Mouse (Mus musculus) liver, adult (tissue): ENCODE measurements around the gene Prkcz.

ENCODE experiments used
- GATA4 ChIP-seq: IDR thresholded peaks from 2 replicates; pipeline ENCODE4 v1.6.1; 2014; ENCODE audit warnings: mild to moderate bottlenecking, low read length; ENCODE audit not compliant: insufficient replicate concordance

Gene Prkcz

DNA sequence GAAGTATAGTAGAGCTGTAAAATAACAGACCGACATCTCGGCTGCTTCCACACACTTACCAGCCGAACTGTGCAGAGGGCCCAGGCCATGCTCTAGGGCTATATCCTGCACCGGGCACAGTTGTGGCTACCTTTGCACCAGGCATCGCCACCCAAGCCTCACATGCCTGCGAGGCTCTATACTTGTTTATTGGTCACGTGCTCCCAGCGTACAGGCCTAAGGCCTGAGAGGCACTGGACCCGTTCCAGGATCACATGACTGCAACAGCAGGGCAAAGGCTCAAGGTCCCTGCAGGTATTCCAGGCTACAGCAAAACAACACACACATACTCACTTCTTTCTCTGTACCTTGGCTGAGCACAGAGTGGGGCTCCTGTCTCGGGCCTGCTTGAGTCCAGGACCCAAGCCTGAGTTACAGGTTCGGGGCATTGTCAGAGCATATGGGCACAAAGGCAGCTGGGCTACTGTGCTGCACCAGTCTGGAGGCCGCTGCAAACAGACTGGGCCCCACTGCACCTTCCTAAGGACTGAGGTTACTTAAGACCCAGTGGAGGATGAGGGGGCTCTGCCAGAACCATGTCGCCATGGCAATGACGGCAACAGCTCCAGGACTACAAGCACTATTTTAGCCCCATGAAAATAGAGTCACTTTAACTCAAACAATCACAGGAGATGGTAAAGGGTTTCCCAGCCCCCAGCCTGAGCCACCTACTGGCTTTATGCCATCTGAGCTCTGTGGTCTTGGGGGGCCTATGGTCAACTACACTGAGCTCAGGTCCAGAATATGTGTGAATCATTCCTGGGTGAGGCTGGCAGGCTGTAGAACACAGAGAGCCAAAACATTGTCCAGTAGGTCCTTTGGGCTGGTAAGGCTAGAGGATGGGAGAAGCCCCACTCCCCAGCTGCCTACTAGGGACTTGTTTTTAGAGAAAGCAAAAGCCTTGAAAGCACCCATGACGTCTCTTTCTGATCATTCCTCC, 9.9 kb upstream of the Prkcz start:
- TF ChIP-seq GATA4: no peak

DNA sequence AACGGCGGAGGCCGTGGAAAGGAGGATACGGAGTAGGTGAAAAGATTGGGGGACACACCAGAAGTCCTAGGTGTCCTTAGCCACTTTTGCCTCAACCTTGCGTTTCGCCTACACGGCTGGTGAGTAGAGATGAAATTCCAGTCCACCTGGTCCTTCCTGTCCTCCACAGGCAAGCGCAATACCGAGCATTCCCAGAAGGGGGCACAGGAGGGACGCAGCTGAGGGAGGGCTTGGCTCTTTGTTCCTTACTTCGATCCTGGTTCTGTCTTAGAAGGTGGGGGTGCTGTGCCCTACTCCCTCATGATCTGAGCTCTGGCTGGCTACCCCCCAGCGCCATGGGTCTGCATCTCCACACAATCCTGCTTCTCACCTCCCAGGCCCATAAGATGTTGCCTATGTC, 7.5 kb upstream of the Prkcz start:
- TF ChIP-seq GATA4: no peak

DNA sequence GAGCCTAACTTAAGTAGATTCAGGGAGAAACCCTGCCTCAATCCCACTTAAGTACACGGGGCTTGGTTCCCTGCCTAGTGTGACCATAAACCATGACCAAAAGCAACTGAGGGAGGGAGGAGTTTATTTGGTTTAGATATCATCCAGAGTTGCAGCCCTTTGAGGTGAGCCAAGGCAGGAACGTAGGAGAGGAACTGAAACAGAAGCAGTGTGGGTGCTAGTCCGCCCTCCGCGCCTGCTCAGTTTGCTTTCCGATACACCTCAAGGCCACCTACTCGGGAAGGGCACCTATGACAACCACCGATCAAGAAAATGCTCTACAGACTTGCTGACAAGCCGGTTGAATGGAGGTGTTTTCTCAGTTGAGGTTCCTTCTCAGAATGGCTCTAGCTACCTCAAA, 6.6 kb upstream of the Prkcz start:
- TF ChIP-seq GATA4: no peak

DNA sequence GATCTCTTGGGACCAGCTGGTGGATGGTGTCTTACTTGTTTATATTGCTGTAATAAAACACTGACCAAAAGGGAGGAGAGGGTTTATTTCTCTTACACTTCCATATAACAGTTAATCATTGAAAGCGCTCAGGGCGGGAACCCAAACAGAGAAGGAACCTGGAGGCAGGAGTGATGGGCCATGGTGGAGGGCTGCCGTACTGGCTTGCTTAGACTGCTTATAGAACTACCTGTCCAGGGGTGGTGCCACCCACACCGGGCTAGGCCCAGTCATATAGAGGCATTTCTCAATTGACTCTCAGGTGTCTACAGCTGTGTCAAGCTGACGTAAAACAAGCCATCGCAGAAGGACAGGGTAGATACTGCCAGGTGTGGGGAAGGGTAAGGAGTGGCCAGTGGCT, 5.6 kb upstream of the Prkcz start:
- TF ChIP-seq GATA4: no peak

DNA sequence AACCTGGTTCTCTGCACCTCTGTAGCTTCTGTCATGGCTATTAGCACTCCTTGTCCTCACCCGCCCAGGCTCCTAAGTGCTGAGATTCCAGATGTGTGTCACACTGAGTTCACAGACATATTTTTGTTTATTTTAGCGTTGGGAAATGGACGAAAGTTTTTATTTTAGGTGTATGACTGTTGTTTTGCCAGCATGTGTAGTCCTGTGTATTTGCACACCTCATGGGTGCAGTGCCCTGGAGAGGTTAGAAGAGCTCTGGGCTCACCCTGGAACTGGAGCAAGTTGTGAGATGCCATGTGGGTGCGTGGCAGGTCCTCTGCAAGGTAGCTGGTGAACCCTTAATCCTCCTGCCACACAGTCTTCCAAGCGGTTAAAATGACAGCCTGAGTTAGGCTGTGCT, 1.3 kb upstream of the Prkcz start:
- TF ChIP-seq GATA4: no peak

DNA sequence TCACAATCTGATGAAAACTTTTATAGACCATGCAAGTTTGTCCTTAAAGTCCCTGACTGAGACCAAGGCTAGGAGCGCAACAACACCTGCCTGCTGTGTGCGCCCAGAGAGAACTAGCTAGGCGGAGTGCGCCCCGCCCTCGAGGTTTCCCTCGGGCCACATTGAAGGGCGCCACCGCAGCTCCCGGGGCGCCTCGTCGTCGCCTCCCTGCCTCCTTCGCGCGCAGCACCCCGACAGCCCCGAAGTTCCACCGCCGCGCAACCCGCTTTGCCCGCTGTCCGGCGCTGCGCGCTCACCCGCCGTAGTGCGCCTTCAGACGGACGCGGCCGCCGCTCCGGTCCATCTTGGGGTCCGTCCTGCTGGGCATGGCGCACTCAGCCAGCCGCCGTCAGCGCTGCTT, 305 bp downstream of the Prkcz start:
- TF ChIP-seq GATA4: no peak

DNA sequence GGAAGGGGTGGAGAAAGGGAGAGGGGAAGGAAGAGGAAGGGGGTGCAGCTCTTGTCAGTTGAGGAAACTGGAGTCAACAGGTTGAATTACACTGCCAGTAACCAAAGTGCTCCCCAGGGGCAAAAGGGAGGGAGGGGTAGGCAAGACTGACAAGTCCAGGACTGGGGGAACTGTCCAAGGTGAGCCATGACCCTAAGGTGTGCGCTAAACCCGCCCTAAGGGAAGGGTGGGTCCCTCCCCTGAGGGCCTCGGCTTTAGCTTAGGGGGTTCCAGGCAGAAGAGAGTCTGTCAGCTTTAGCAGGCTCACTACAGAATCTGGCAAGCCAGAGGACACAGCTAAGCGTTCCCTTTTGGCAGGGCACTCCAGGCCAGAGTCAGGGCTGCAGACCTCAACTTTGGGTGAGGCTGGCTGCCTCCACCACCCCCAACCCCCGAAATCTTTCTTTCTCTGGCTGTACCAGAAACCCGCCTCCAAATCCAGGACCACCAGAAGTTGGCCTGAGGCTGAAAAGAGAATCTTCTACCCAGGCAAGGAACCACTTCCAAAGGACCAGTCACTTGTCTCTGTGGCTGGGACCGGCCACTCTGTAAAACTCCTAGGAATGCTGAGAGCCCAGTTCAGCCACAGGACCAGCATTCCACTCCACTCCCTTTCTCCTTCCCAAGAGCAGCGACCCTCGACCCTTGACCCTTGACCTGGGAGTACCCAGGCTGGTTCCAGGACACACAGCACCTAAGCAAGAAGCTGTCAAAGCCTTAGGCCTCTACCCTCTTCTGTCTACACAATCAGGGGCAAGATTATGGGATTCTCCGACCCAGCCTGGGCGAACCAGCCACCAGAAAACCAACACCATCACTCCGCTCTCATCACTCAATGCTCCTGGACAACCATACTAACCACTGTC, 1.3 kb downstream of the Prkcz start:
- no peak for TF ChIP-seq GATA4

DNA sequence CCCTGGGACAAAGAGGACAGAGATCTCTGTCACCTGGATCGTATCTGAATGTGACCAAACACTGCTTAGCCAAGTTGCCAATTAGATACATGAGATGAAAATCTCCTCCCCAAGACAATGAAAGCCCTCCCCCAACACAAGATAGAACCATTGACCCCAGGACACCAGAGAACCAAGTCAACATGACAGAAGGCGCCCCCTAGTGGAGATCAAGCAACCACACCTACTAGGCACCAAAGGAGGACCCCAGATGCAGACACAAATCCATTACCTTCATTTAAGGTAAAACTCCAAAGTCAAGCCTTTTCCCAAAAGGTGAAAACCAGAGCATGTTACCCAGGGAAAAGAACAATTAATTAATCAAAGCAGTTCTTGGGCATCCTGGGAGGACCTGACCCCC, 3.6 kb downstream of the Prkcz start:
- no peak for TF ChIP-seq GATA4

DNA sequence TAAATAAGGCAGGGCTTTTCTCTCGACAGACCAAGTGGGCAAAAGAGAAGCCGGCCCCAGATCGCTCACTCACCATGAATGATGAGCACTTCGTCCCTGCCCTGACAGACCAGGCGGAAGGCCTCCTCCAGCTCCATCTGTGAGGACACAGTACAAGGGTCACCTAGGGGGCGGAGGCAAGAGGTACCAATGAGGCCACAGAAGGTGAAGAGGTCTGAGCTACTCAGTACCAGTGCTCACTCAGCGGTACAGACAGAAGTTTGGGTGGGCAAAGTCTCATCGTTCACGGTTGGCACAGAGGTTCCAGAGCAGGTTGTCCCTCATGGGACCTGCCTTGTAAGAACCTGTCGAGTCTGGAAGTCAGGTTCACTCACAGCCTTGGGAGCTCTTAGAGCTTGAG, 4.8 kb downstream of the Prkcz start:
- no peak for TF ChIP-seq GATA4

DNA sequence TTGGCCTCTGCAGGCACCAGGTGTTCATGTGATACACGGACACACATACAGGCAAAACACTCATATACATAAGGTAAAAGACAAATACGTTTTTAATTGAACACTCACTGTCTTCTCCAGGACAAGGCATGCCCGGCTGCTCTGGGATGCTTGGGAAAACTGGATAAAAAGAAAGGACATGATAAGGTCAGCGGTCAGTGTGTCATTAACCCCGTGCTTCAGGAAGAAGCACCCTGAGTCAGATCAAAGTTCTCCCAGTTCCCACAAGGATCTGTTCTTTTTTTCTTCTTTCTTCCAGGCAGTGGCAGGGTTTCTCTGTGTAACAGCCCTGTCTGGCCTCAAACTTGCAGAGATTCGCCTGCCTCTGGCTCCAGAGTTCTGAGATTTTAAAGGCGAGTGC, 6.6 kb downstream of the Prkcz start:
- TF ChIP-seq GATA4: no peak

DNA sequence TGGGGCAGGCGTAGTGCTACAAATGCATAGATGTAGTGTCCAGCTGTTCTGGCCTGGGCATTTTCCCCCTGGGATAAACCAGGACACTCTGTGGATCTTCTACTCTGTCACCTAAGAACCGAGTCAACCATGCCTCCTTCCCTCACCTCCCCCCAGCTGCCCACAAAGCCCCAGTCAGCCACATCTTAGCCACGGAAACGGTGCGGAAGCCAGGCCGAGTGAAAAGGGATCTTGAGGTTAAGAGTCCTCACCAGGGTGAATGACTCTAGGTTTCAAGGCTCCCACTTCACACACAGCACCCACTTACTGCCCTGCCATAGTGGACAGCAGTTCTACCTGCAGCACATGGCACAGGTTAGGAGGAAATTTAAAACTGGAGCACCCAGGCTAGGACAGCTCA, 7.1 kb downstream of the Prkcz start:
- no peak for TF ChIP-seq GATA4

DNA sequence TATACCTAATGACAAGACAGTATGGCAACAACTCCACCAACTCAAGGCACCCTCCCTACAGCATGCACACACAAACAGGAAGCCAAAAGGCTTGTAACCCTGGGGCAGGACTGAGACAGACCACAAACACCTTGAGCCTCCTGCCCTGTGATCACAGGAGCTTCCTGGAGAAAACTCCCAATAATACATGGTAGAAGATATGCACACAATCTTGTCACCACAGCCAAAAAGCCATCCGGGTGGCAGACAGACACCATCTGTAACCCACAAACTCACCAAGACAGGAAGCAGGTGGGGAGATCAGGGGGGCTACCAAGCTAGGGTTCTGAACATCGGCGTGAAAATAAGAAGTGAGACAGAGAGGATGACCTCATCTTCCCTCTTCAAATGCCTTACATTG, 8.6 kb downstream of the Prkcz start:
- TF ChIP-seq GATA4: no peak

DNA sequence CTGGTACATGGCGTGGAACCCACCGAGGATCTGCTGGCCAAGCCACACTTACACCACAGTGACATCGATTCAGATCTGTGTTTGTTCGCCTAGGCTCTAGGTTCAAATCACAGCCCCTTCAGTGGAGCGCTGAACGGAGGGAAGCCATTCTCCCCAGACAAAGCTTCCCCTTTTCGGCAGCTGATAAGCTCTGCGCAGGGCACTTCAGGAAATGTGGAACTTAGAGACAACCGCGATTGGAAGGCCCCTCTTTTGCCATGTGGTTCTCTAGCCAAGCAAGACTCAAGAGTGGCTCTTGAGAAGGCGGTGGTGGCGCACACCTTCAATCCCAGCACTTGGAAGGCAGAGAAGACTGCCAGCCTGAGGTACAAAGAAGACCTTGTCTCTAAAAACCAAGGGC, 14.8 kb downstream of the Prkcz start:
- no peak for TF ChIP-seq GATA4

DNA sequence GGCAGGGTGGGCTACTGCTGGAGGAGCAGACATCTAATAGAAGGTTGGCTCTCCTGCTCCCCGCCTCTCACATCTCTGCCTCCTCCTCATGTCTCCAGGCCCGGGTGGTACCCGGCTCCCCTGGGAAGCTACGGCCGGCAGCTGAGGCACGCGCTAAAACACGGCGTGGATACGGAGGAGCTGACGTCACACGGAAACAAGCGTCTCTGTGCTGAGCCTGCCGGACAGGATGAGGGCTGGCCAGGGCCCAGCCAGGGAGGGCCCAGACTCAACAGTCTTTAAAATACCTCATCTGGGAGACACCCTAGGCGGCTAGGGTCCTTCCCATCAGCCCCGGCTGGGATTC, 15.6 kb downstream of the Prkcz start:
- TF ChIP-seq GATA4: no peak

DNA sequence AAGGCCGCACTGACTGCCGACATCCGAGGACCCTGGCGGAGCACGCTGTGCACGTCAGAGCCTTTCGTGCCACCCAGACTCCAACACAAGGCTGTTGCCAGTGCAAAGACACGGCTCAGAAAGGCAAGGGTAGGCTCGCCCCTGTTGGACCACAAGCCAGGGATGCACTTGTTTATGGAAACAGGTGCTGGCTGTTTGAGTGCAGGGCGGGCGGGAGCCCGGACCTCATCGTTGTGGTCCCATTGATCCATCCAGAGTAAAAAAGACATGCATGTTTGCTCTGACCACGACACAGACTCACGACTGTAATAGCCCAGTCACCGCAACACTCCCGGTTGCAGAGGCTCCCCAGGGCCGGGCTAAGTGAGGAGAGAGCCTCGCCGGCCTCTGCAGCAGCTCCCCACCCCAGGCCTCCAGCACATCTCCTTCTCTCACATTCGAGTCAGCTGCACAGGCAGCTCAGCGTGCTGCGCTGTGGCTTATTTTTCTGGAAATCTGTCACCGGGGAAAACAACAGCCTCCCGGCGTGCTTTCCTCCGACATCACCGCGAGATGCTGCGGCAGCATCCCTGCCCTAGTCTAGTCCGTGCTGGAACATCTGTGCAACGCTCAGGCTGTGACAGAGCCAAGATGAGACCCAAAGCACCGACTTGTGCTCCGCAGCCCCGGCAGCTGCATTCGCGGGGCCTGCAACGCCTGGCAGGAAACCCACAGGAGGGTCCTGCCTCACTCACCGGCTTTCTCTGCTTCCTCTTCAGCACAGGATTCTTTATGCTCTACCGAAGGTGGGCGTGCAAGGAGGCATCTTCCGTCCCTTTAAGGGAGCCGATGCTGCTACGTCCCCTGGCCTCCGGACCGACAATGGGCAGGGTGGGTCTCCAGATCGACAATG, 16.2 kb downstream of the Prkcz start:
- TF ChIP-seq GATA4: no peak
